Mouse (Mus musculus) right cerebral cortex, postnatal 14 days (tissue): ENCODE measurements around the gene Mthfsd.
"Not testable (repeated sequence)": the region's sequence is repeated elsewhere in the genome, so short reads cannot be mapped to it uniquely, and the experiment has no call there.

Experiments used
- DNase-seq: peaks from one replicate; pipeline ENCODE4 v3.0.0; 2022

The Mthfsd gene

DNA sequence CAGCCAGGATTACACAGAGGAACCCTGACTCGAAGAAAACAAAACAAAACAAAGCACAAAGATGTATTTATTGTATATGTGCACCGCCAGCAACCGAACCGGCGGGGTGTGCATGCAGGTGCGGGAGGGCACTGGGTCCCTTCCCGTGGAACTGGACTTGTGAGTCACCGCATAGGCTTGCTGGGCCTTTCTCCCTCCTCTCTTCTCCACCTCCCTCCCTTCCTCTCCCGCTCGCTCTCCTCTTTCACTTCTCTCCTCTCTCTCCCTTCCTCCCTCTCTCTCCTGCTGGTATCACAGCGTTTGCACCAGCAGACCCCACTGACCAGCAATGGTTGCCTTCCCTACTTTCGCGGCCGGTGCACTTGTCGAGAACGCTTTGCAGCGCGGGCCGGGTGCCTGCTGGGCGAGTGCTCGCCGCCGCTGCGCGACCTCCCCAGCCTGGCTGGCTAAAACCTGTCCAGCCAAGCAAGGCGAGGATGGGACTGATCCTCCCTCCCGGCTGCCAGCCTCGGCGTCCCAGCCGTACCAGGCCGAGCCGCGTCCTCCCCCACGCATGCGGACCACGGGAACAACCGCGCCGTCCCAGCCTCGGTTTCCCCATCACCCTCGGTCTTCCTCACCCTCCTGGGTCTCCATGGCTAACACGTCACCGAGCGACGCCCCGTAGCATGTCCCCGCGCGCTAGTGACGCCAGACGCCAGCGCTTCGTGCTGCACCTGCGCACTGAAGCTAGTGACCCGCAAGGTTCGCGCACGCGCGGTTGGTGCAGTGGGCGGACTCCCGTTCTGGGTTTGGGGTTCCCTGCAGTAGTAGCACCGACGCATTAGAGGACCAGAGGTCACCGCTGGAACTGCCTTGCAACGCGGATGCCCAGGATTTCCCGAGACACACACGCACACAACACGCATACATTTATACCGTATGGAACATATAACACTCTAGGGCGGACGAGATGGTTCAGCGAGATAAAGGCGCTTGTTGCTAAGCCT lies at the start of gene Mthfsd:
Mthfsd (minus strand) TSS at position 725 of the 989 bp plus-strand sequence.
- peak; percentile 100 for DNase-seq

DNA sequence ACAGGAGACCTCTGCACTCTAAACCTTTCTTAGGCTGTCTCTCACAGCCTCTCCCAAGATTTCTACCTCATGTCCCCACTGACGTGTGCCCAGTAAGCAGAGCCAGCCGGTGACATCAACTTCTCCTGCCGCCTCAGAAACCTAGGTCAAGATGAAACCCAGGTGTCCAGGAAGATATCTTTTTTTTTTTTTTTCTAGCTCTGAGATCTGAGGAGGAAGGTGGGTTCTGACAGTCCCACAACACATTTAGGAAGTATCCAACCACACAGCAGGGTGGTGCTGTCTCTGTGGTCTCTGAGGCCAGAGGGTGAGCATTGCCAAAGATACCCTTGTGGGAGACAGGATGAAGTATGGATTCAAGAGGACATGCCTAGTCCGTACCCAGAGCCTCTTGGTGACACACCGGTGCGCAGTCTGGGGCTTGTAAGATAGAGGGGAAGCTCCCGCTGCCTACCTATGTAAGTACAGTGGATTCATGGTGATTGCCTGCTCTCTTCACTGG lies 48.8 kb upstream of the Mthfsd start:
- no peak for DNase-seq

DNA sequence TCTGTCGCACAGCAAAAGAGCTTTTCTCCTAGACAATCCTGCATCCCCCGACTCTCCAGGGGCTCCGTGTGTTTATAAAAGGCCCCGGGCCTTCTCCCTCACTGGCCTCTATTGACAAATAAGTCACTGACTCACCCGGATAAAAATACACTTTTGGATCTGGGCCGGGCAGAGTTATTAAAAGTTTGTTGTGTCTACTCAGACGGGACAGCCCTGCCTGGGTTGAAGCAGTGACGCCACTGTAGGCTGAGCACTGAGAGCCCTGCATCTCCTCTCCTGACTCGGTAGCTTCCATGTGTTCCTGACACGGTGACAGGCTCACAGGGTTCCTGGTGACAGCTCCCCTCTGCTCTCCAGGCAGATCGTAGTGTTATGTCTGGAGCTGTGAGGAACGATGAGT lies 44.2 kb upstream of the Mthfsd start:
- no peak for DNase-seq

DNA sequence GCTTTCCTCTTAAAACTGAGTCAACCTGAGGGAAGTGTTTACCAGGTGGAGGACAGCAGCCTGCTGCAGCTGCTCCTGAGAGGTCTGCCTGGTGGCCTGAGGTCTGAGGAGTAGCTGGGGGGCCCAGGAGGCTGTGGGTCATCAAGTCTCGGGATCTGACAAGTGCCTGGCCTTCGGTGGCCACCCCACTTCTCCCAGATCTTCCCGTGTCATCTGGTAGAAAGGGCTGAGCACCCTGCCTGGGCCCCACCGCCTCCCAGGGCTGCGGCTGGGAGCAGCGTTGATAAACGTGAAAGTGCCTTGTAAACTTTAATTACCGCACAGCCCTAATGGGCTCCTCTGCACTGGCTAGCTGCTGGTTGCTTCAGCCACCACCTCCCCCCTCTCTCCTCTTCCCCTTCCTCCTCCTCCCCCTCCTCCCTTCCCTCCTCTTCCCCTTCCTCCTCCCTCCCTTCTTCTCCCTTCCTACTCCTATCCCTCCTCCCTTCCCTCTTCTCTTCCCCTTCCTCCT lies 40.4 kb upstream of the Mthfsd start:
- DNase-seq, result no peak

DNA sequence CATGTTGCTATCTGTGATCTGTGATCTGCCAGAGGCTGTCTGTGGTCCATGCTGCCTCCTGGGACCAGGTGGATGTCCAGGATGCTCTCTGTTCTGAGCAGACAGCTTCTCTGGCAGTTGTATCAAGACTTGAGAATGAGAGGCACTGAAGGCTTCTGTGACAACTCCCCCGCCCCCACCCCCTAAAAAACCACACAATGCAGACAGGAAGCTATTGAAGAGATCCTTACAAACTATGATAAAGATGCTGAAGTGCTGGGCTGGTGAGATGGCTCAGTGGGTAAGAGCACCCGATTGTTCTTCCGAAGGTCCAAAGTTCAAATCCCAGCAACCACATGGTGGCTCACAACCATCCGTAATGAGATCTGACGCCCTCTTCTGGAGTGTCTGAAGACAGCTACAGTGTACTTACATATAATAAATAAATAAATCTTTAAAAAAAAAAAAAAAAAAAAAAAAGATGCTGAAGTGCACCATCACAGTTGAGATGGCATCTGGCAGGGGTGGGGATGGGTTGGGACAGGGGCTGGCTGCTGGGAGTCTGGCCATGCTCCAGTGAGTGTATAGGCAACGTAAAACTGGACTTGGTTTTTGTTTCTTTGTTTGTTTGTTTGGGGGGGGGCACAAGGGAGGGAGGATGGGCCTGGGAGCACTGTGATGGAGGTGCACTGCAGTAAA lies 37.4 kb upstream of the Mthfsd start:
- not testable (repeated sequence) for DNase-seq

DNA sequence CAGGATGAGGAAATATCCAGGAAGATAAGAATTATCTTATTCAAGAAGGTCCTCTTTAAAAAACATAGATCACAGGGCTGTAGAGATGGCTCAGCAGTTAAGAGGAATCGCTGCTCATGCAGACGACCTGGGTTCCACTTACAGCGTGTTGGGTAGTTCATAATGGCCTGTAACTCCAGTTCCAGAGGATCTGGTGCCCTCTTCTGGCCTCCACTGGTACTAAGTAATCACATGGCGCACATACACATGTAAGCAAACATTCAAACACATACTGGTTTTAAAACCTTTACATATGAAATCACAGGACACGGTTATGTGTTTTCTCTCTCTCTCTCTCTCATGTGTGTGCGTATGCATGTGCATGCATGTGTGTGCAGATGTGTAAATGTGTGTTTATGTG lies 28.7 kb upstream of the Mthfsd start:
- DNase-seq, result no peak

DNA sequence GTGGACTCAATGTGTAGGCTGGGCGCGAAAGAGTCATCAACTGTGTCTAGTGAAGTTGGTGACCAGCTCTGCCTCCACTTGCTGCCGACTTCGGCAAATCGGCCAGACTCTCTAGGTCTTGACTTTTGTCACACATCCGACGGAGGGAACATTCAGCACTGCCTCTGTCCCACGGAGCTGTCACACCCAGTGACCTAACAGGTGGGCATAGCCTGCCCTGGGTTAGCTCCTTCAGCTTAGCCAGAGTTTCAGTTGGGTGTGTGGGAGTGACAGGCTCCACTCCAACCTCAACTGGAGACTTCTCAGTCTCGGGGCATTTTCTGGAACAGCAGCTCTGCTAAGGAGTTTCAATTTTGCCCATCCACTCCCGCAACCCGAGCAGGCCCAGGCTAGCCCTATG lies 26.3 kb upstream of the Mthfsd start:
- DNase-seq, result no peak

DNA sequence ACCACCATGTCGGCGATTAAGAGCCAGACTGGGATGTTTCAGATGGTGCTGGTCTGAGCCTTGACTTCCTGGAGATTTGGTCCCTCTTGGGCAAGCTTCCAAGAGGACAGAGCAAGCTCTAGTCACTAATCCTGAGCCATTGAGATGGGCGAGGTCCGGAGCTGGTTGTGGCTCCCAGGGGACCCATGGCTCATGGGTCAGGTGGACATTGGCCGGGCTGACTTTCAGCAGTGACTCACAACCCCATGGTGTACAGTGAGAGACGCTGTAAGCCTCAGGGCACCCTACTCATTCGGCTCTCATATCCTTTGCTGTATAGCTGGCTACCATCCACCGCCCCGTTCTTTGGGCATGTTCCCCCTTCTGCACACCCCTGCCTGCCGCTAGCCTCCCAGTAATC lies 25.9 kb upstream of the Mthfsd start:
- no peak for DNase-seq

DNA sequence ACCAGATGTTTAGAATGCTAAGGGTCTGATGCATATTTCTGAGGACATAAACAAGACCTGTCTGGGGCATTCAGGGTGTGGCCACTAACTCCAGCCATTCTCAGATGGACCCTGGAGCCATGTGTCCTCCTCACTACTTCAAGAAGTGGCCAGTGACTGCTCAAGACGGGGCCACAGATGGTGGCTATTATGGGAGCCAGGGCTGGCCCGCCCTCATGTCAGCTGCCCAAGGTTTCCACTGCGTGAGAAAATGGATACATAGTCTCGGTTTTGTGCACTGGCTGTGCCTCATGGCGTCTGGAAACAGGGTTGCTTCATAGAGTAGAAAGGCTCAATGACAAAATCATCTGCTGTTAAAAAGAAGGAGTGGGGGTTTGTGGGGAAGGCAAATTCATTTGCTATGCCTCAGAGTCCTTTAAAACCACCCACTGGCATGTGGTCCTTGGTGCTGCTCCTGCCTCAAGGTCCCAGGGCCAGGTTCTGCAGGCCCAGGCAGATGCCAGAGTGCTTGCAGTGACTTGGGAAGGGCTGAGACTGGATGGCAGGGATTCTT lies 24.8 kb upstream of the Mthfsd start:
- DNase-seq, result no peak

DNA sequence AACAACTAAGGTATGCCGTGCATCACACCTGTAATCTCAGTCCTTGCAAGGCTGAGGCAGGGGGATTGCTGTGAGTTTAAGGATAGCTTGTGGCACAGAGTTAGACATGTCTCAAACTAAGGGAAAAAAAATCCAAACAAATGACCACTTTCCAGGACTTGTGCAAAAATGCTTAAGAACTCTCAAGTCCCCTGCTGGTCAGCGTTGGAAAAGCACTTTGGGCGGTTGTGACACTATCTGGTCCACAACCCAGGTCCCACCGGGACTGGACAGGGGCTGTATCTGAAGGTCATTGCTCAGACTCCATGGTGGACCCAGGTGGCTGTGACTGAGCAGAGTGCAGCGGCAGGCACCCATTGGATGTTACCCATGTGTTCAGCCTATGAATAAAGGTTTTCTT lies 22.3 kb upstream of the Mthfsd start:
- DNase-seq, result no peak

DNA sequence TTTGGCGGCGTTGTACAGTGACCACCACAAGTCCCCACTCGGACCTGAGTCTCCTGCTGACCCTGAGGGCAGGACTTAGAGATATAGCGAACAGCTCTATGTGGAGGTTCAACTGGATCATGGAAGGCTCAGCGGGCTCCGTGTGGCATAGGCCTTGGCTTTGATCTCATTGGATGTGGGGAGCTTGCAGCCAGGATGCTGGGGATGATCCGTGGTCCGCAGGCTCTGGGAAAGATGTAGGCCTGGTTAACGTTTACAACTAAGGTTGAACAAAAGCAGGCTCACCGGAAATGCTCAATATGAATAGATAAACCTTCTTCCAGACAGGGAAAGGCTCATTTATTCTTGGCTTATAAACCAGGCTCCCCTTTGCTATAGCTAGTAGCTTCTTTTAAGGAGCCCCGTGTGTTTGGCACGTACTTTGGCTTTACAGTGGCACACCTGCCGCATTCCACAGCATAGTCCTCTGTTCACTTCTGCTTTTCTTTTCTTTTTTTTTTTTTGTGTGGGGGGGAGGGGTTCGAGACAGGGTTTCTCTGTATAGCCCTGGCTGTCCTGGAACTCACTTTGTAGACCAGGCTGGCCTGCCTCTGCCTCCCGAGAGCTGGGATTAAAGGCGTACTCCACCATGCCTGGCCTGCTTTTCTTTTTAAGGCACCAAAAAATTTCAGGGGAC lies 21.2 kb upstream of the Mthfsd start:
- DNase-seq, result no peak

DNA sequence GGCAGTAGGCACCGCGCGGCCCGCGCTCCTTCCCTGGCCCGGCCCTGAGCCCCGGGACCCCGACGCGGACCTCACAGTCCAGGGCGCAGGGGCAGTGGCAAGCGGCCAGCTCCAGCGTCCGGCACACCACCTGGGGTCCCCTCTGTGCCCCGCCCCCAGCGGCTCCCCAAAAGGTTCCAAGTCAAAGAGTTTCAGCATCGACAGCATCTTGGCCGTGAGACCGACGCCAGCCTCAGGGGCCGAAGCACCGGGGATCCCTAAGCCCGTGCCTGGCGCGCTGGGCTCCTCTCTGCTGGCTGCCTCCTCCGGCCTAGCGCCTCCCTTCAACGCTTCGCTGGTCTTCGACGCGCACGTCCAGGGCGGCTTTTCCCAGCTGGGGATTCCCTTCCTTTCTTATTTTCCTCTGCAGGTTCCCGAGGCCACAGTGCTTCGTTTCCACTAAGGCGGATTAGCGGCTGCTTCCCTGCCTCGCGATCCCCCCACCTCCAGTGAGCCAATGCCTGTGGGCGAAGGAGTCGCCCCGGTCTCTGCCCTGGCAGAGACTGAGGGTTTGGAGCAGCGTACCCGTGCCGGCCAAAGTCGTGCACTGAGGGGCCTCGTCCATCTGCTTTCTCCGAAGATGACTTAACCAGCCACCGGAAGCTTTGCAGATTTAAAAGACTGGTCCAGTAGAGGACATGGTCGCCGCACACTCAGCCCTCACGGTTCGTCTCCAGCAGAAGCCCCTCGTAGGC lies 20.5 kb upstream of the Mthfsd start:
- DNase-seq, result no peak

DNA sequence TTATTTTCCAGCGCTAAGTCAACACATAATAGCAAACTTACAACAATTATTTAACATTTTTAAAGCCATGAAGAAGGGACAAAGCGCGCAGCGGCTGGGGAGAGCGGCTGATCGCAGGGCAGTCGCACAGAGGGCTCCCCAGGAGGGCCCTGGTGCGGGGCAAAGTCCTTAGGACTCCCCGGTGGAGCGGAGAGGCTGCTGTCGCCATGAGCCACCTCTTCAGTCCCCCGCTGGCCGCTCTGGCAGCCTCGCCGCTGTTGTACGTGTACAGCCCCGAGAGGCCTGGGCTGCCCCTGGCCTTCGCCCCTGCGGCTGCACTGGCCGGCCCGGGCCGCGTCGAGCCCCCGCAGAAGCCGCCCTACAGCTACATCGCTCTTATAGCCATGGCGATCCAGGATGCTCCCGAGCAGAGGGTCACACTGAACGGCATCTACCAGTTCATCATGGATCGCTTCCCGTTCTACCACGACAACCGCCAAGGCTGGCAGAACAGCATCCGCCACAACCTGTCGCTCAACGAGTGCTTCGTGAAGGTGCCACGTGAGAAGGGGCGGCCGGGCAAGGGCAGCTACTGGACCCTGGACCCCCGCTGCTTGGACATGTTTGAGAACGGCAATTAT lies 19.7 kb upstream of the Mthfsd start, which contains the start of gene Foxl1:
Foxl1 (plus strand) TSS at position 185 of the 620 bp plus-strand sequence.
- DNase-seq, result no peak

DNA sequence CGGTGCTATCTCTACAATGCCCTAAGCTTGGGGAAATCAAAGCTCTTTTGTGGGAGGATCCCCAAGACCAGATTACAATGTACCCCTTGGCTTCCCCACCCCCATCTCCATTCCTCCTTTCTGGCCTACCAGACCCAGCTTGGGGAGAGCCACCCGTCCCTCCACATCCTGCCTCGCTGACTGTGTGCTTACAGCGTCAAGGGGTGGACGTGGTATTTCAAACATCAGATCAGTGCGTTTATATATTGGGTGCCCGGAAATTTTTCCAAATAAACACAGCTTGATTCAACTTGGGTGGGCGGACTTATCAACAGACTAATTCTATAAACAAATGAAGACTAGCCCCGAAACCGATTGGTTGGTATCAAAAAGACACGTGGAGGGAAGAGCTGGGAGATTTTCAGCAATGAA lies 19.1 kb upstream of the Mthfsd start:
- DNase-seq, result no peak

DNA sequence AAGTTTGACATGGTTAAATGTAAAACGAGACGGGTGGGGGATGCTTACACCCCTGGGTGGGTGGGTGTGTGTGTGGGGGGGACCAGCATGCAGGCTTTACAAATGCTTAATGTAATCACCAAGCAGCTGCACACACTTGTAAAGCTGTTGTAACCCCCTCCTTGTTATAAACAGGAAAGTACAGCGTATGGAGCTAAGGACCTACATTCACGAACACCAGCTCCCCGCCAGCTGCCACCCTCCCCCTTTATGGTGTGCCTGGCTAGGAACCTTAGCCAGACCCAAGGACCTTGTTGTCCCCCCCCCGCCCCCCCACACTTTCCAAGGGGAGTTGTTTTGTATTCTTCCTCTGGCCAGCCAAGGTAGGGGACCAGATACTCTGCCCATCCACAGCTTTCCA lies 18.5 kb upstream of the Mthfsd start:
- no peak for DNase-seq

DNA sequence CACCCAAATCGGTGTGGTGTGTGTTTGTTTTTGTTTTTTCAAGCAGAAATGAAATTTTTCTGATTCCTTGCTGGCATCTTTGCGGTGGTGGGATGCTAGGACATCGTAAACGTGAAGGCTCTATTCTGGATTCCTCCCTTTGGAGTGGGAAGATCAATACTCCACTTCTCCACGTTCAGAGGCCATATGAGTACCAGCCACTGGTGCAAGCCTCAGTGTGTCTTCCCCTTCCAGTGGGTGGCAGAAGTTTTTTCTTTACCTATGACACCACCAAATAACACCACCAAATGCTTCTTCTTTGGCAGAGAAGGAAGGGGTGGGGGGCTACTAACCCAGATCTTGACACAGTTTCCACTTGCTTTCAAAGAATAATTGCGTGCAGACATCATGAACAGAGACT lies 18.0 kb upstream of the Mthfsd start:
- DNase-seq, result no peak

DNA sequence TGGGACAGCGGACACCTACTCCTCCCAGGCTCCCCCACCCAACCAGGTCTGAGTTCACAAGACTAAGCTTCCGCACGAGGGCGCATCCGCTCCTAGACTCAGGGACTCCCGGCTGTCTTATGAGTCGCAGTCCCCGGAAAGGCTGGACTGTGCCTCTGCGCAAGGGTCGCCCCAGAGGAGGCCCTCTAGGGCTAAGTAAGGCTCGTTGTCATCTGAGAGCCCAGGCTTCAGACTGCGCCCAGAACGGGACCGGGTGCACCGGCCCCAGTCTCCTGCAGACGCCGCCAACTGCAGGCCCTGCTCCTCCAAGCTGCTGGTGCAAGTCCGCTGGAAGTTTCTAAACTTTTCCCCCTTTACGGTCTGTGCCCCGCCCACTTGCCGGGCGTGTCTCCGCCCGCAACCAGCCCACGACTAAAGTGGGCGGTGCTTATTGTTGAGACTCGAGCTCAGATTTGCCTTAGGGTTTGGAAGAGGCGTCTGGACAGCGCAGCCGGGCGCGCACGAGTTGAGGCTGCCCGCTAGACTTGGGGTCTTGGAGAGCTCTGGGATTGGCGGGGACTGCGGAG lies 17.2 kb upstream of the Mthfsd start:
- DNase-seq, result peak; percentile 68

DNA sequence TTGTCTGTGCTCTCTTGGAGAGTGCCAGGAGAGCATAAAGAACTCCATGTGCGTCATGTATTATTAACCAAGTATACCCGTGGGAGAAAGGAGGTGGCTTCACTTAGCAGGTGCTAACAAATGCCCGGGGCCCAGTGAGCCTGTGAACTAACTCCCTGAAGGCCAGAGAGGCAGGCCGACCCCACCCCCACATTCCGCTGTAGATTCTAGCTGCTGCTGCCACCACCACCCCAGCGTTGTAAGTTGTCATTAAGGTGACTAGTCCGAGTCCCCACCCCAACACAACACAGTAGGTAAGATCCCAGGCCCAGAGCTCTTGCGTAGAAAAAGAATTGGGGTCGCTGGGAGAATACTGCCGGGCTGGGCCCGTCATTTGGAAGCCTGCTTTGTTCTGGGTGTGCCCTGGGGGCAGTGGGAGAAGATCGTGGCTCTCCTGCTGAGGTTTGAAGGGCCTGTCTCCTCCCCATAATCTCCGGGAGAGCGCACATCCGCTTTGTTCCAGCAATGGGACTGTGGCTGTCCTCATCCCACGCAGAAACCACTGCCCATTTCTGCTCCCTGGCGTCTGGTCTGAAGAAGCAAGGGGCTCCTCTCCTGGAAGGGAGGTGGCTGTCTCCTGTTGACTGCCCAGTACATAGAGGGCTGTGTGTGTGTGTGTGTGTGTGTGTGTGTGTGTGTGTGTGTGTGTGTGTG lies 16.5 kb upstream of the Mthfsd start:
- DNase-seq, result no peak

DNA sequence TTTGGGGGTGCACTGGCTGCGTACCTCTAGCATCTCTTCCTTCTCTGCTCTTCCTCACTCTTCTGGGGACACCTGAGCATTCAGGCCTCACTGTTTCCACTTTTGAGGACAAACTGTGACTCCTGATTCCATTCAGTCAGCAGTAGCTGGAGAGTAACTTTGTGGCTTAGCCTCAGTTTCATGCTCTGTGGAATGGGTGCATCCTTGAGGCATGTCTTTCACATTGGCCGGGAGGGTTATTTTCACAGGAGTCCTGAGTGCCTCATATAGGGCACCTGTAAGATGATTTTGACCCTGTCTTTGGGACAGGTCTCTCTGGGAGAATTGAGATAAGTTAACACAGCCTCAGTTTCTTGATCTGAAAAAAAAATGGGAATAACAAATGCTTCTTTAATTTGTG lies 14.9 kb upstream of the Mthfsd start:
- no peak for DNase-seq

DNA sequence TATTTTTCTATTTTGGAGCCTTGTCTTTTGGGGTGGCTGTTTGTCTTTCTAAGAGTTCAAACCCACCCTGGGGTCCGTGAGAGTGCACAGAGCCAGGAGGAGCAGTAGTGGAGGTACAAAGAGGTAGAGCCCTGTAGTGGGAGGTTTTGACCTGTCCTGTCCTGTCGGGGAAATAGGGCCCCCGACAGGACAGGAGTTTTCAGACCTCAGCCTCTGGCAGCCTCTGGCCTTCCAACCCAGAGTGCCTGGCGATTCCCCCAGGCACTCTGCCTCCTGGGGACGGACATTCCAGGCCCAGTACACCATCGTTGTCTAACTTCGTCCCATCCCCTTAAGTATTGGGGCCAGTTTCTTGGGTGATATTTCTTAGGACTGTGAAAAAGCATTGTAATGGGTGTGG lies 14.2 kb upstream of the Mthfsd start:
- DNase-seq, result no peak

DNA sequence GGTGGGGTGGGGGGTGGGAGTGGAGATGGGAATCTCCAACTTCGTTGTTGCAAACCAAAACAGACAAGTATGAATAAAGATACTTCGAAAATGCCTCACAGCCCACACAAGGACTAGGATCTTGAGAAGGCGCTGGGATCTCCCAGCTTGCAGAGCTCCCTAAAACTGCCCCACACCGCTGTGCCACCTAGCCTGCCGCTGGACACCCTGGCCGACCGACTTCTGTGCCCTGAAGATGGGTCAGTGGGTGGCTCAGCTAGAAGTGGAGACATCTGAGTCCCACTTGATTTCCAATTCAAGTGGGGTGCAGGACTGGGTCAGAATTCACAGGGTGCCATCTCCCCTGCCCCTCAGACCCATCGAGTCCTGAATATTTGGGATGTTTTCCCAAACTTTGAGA lies 13.5 kb upstream of the Mthfsd start:
- DNase-seq, result no peak
